Mouse (Mus musculus) cerebellum, postnatal 4 days (tissue): ENCODE results near the gene 2310007B03Rik.

ENCODE experiments used
- DNase-seq, 2 experiments: peaks; one replicate each; pipeline ENCODE4 v3.0.0; 2022; ENCODE audit warnings: low spot score in 2 of 2, mixed read lengths in 1 of 2

The 2310007B03Rik gene

GRCm38 (mm10) chr1:93101571-93102061, 59.1 kb downstream of the 2310007B03Rik start, which contains the start of gene Kif1a:
Kif1a (minus strand) TSS chr1:93101951.
- peak; percentile 73 to 82 for DNase-seq
